Mouse (Mus musculus): ENCODE data around the gene D430041D05Rik. TPM values are rescaled to one million over a fixed set of nuclear protein-coding genes. Genes with fewer than 3 reads are reported as not detected.
A peak's percentile ranks its signal among the peaks of the same experiment; 100 is the strongest.

D430041D05Rik gene
- polyA plus RNA-seq, 1 experiment from 2014 or later = 2.4 TPM

- Histone ChIP-seq H3K36me3 (ENCODE audit: control insufficient read depth, insufficient read depth, low read length) (no peaks in the 10 kb centered on the region), H3K27ac (ENCODE audit: low read depth, low read length) (no peak overlapping the region), H3K4me1 (ENCODE audit: control insufficient read depth, insufficient read depth, low read length) (no peaks in the 10 kb centered on the region), H3K27me3 (ENCODE audit: control insufficient read depth, insufficient read depth, low read length) (no peaks in the 10 kb centered on the region), H3K9ac (ENCODE audit: low read length) (no peak overlapping the region), H3K4me2 (no peak overlapping the region), H3K9me3 (ENCODE audit: control insufficient read depth, low read length) (no peaks in the 10 kb centered on the region), H3K4me3 (ENCODE audit: low read depth, low read length) (no peak overlapping the region)
- ATAC-seq (ENCODE audit: low FRiP score) (no peak), DNase-seq (ENCODE audit: low spot score, missing footprints) (no peak)
- 96% methylated on average over 4 of the region's 4 CpGs for WGBS
Measured at GRCm38 (mm10) chr2:104253341-104253740, 157.5 kb downstream of the D430041D05Rik start.

GRCm38 (mm10) chr2:104251647-104252046 lies 159.2 kb downstream of the D430041D05Rik start:
- Histone ChIP-seq H3K9me3 (ENCODE audit: control insufficient read depth, low read length) (no peaks in the 10 kb centered on the region), H3K36me3 (ENCODE audit: control insufficient read depth, insufficient read depth, low read length) (no peaks in the 10 kb centered on the region), H3K9ac (ENCODE audit: low read length) (no peak overlapping the region), H3K4me3 (ENCODE audit: low read depth, low read length) (no peak overlapping the region), H3K27ac (ENCODE audit: low read depth, low read length) (no peak overlapping the region), H3K4me1 (ENCODE audit: control insufficient read depth, insufficient read depth, low read length) (no peaks in the 10 kb centered on the region), H3K4me2 (no peak overlapping the region), H3K27me3 (ENCODE audit: control insufficient read depth, insufficient read depth, low read length) (no peaks in the 10 kb centered on the region)
- 74% methylated on average over 4 of the region's 4 CpGs for WGBS
- no peak for ATAC-seq (ENCODE audit: low FRiP score)
- DNase-seq (ENCODE audit: low spot score, missing footprints) = no peak

- no peak overlapping the region for H3K4me2 ChIP-seq
- H3K9me3 ChIP-seq (ENCODE audit: control insufficient read depth, low read length) = no peaks in the 10 kb centered on the region
- H3K27ac ChIP-seq (ENCODE audit: low read depth, low read length) = no peak overlapping the region
- H3K4me1 ChIP-seq (ENCODE audit: control insufficient read depth, insufficient read depth, low read length) = no peaks in the 10 kb centered on the region
- DNase-seq (ENCODE audit: low spot score, missing footprints) = no peak
- H3K9ac ChIP-seq (ENCODE audit: low read length) = no peak overlapping the region
- H3K4me3 ChIP-seq (ENCODE audit: low read depth, low read length) = no peak overlapping the region
- no peaks in the 10 kb centered on the region for H3K27me3 ChIP-seq (ENCODE audit: control insufficient read depth, insufficient read depth, low read length)
- 78% methylated on average over 2 of the region's 2 CpGs for WGBS
- no peak for ATAC-seq (ENCODE audit: low FRiP score)
- H3K36me3 ChIP-seq (ENCODE audit: control insufficient read depth, insufficient read depth, low read length) = no peaks in the 10 kb centered on the region
Measured at GRCm38 (mm10) chr2:104249856-104250255, 161.0 kb downstream of the D430041D05Rik start.

- ATAC-seq (ENCODE audit: low FRiP score) (no peak), DNase-seq (ENCODE audit: low spot score, missing footprints) (no peak)
- Histone ChIP-seq H3K27me3 (ENCODE audit: control insufficient read depth, insufficient read depth, low read length) (no peaks in the 10 kb centered on the region), H3K36me3 (ENCODE audit: control insufficient read depth, insufficient read depth, low read length) (no peaks in the 10 kb centered on the region), H3K4me1 (ENCODE audit: control insufficient read depth, insufficient read depth, low read length) (no peaks in the 10 kb centered on the region), H3K9ac (ENCODE audit: low read length) (no peak overlapping the region), H3K27ac (ENCODE audit: low read depth, low read length) (no peak overlapping the region), H3K4me3 (ENCODE audit: low read depth, low read length) (no peak overlapping the region), H3K4me2 (no peak overlapping the region), H3K9me3 (ENCODE audit: control insufficient read depth, low read length) (no peaks in the 10 kb centered on the region)
- 84% methylated on average over 4 of the region's 4 CpGs for WGBS
Measured at GRCm38 (mm10) chr2:104246851-104247250, 164.0 kb downstream of the D430041D05Rik start.

GRCm38 (mm10) chr2:104242055-104242454 lies 168.8 kb downstream of the D430041D05Rik start:
- DNase-seq (ENCODE audit: low spot score, missing footprints) = no peak
- no peaks in the 10 kb centered on the region for H3K36me3 ChIP-seq (ENCODE audit: control insufficient read depth, insufficient read depth, low read length)
- H3K27ac ChIP-seq (ENCODE audit: low read depth, low read length) = no peak overlapping the region
- ATAC-seq (ENCODE audit: low FRiP score) = no peak
- H3K4me3 ChIP-seq (ENCODE audit: low read depth, low read length) = no peak overlapping the region
- no peaks in the 10 kb centered on the region for H3K9me3 ChIP-seq (ENCODE audit: control insufficient read depth, low read length)
- H3K27me3 ChIP-seq (ENCODE audit: control insufficient read depth, insufficient read depth, low read length) = no peaks in the 10 kb centered on the region
- no peaks in the 10 kb centered on the region for H3K4me1 ChIP-seq (ENCODE audit: control insufficient read depth, insufficient read depth, low read length)
- no peak overlapping the region for H3K9ac ChIP-seq (ENCODE audit: low read length)
- 85% methylated on average over 5 of the region's 5 CpGs for WGBS
- H3K4me2 ChIP-seq = no peak overlapping the region

- WGBS = 84% methylated on average over 4 of the region's 4 CpGs
- Histone ChIP-seq H3K4me1 (ENCODE audit: control insufficient read depth, insufficient read depth, low read length) (no peaks in the 10 kb centered on the region), H3K4me3 (ENCODE audit: low read depth, low read length) (no peak overlapping the region), H3K27me3 (ENCODE audit: control insufficient read depth, insufficient read depth, low read length) (no peaks in the 10 kb centered on the region), H3K9ac (ENCODE audit: low read length) (no peak overlapping the region), H3K9me3 (ENCODE audit: control insufficient read depth, low read length) (no peaks in the 10 kb centered on the region), H3K4me2 (no peak overlapping the region), H3K36me3 (ENCODE audit: control insufficient read depth, insufficient read depth, low read length) (no peaks in the 10 kb centered on the region; the same call in 1 of the 2 replicates), H3K27ac (ENCODE audit: low read depth, low read length) (no peak overlapping the region)
- ATAC-seq (ENCODE audit: low FRiP score) (no peak), DNase-seq (ENCODE audit: low spot score, missing footprints) (no peak)
Measured at GRCm38 (mm10) chr2:104237141-104237540, 173.7 kb downstream of the D430041D05Rik start.

GRCm38 (mm10) chr2:104230444-104230843 lies 180.4 kb downstream of the D430041D05Rik start:
- H3K27me3 ChIP-seq (ENCODE audit: control insufficient read depth, insufficient read depth, low read length) = no peaks in the 10 kb centered on the region
- 73% methylated on average over 2 of the region's 2 CpGs for WGBS
- H3K4me3 ChIP-seq (ENCODE audit: low read depth, low read length) = no peak overlapping the region
- no peak overlapping the region for H3K9ac ChIP-seq (ENCODE audit: low read length)
- no peaks in the 10 kb centered on the region for H3K4me1 ChIP-seq (ENCODE audit: control insufficient read depth, insufficient read depth, low read length)
- no peaks in the 10 kb centered on the region; the same call in 1 of the 2 replicates for H3K36me3 ChIP-seq (ENCODE audit: control insufficient read depth, insufficient read depth, low read length)
- H3K27ac ChIP-seq (ENCODE audit: low read depth, low read length) = no peak overlapping the region
- no peak overlapping the region for H3K4me2 ChIP-seq
- ATAC-seq (ENCODE audit: low FRiP score) (no peak), DNase-seq (ENCODE audit: low spot score, missing footprints) (no peak)
- no peaks in the 10 kb centered on the region for H3K9me3 ChIP-seq (ENCODE audit: control insufficient read depth, low read length)

GRCm38 (mm10) chr2:104226057-104226456 lies 184.8 kb downstream of the D430041D05Rik start:
- Histone ChIP-seq H3K27ac (ENCODE audit: low read depth, low read length) (no peak overlapping the region), H3K4me1 (ENCODE audit: control insufficient read depth, insufficient read depth, low read length) (no peaks in the 10 kb centered on the region), H3K9ac (ENCODE audit: low read length) (no peak overlapping the region), H3K36me3 (ENCODE audit: control insufficient read depth, insufficient read depth, low read length) (no peaks in the 10 kb centered on the region), H3K4me2 (no peak overlapping the region), H3K9me3 (ENCODE audit: control insufficient read depth, low read length) (no peaks in the 10 kb centered on the region), H3K27me3 (ENCODE audit: control insufficient read depth, insufficient read depth, low read length) (no peaks in the 10 kb centered on the region), H3K4me3 (ENCODE audit: low read depth, low read length) (no peak overlapping the region)
- 89% methylated on average over 4 of the region's 4 CpGs for WGBS
- DNase-seq (ENCODE audit: low spot score, missing footprints) (no peak), ATAC-seq (ENCODE audit: low FRiP score) (no peak)

GRCm38 (mm10) chr2:104219733-104220391 lies 191.0 kb downstream of the D430041D05Rik start:
- ATAC-seq (ENCODE audit: low FRiP score) (peak; percentile 73), DNase-seq (ENCODE audit: low spot score, missing footprints) (no peak)
- Histone ChIP-seq H3K27me3 (ENCODE audit: control insufficient read depth, insufficient read depth, low read length) (no peaks in the 10 kb centered on the region), H3K9me3 (ENCODE audit: control insufficient read depth, low read length) (no peaks in the 10 kb centered on the region), H3K4me3 (ENCODE audit: low read depth, low read length) (no peak overlapping the region), H3K9ac (ENCODE audit: low read length) (no peak overlapping the region), H3K36me3 (ENCODE audit: control insufficient read depth, insufficient read depth, low read length) (no peaks in the 10 kb centered on the region), H3K4me2 (no peak overlapping the region), H3K27ac (ENCODE audit: low read depth, low read length) (no peak overlapping the region), H3K4me1 (ENCODE audit: control insufficient read depth, insufficient read depth, low read length) (peaks cover 6% of the 10 kb centered on the region)
- WGBS = 51% methylated on average over 14 of the region's 14 CpGs

Measured in midbrain, embryonic 11.5 days (tissue).